Comparison of ENCODE assay signal across 8 mouse cellular contexts in the genomic region with DNA sequence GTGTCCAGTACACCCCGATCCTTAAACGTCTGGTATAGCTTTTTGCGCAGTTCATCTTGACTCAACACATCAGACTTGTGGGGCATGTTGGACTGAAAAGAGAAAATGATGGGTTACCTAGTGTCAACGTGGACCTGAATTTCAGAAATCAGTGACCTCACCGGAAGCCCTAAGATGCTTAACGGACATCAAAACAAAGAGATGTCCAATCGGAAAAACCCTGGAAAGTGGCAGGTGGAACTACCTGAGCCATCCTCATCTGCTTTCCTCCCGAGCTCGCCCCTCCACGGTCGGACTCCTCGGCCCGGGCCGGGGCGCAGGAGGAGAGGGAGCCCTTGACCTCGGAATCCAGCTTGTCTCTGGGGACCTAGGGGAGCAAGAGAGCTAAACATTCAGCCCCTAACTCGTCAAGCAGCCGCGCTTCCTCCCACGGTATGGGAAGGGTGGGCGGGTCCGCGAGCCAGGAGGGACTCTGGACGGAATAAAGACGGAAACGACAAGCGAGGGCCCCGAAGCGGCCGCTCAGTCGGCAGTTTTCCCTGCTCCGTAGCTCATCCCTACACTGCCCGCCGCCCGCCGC. TPM values are rescaled to one million over a fixed set of nuclear protein-coding genes. Genes with fewer than 3 reads are reported as not detected.
DNase-seq lines count a peak whose midpoint lies in the region; ATAC-seq and TF ChIP-seq lines count a peak whose summit lies in the region.

A gene (plus strand): TSS at position 539 of the 580 bp plus-strand sequence.

- 15% methylated on average over 36 of the region's 36 CpGs for WGBS in intestine, embryonic 15.5 days

- DNase-seq in frontal cortex, postnatal 10 days (ENCODE audit: low spot score in 2 of 2): no peak
- DNase-seq in CH12.LX (ENCODE audit: extremely low read depth): peak; percentile 31
- DNase-seq in cerebellum, adult 9-10 months: peak; percentile 62
- DNase-seq in gastrocnemius, postnatal 4 days (ENCODE audit: low spot score in 2 of 2): peak in 1 of 2 experiments; percentile 16
- DNase-seq in spleen, adult 18-20 months: no peak

- H3K9ac ChIP-seq in CH12.LX (ENCODE audit: insufficient read depth, low read depth): peak within 1 kb of the TSS; percentile 88
- peak within 1 kb of the TSS; percentile 66 for H3K9ac ChIP-seq in intestine, embryonic 15.5 days

- H3K27me3 ChIP-seq in CH12.LX (replicated peaks): no peaks in the 10 kb centered on the region
- H3K27me3 ChIP-seq in intestine, embryonic 15.5 days (replicated peaks): no peaks in the 10 kb centered on the region

- peak within 1 kb of the TSS; percentile 58 for H3K4me2 ChIP-seq in CH12.LX (ENCODE audit: insufficient read depth, low read depth, poor library complexity, severe bottlenecking)
- peak within 1 kb of the TSS; percentile 62 for H3K4me2 ChIP-seq in intestine, embryonic 15.5 days (replicated peaks)

- H3K27ac ChIP-seq in CH12.LX (ENCODE audit: insufficient read depth, low read depth): peak within 1 kb of the TSS; percentile 46; the same call in 1 of the 2 replicates
- peak within 1 kb of the TSS; percentile 79 for H3K27ac ChIP-seq in intestine, embryonic 15.5 days

- TF ChIP-seq POLR2A in CH12.LX (IDR thresholded peaks at IDR 0.05; ENCODE audit: low read depth, low read length): no peak

- H3K36me3 ChIP-seq in CH12.LX (replicated peaks in 1 of 2; ENCODE audit: control insufficient read depth in 1 of 2, insufficient read depth in 1 of 2, low read length in 1 of 2): peaks cover 3 to 15% of the 10 kb centered on the region in 2 experiments
- H3K36me3 ChIP-seq in intestine, embryonic 15.5 days: no peaks in the 10 kb centered on the region; the same call in 1 of the 2 replicates

- H3K9me3 ChIP-seq in CH12.LX (replicated peaks; ENCODE audit: low read length): no peaks in the 10 kb centered on the region
- H3K9me3 ChIP-seq in intestine, embryonic 15.5 days: no peaks in the 10 kb centered on the region

- H3K4me3 ChIP-seq in CH12.LX (replicated peaks in 1 of 3; ENCODE audit: low read depth in 2 of 3, low read length in 2 of 3, poor library complexity in 1 of 3): peak within 1 kb of the TSS; percentile 70 to 84 (median 73)
- H3K4me3 ChIP-seq in intestine, embryonic 15.5 days (replicated peaks): peak within 1 kb of the TSS; percentile 55

- H3K79me2 ChIP-seq in CH12.LX (replicated peaks; ENCODE audit: control insufficient read depth, extremely low read depth, insufficient read depth, poor library complexity, severe bottlenecking): no peaks in the 10 kb centered on the region; the same call in 1 of the 2 replicates

- TF ChIP-seq EP300 in CH12.LX (IDR thresholded peaks at IDR 0.05; ENCODE audit: low read length): no peak

- H3K4me1 ChIP-seq in CH12.LX (ENCODE audit: control insufficient read depth in 1 of 2, insufficient read depth in 2 of 2): peaks cover 0 to 12% of the 10 kb centered on the region in 2 experiments; a peak in 1 of 4 replicates
- H3K4me1 ChIP-seq in intestine, embryonic 15.5 days (replicated peaks): no peaks in the 10 kb centered on the region

- TF ChIP-seq RAD21 in CH12.LX (IDR thresholded peaks at IDR 0.05; ENCODE audit: low read depth, low read length): no peak

- dilution Hi-C loops in CH12.LX (cut with MboI; ENCODE audit: extremely low pct_ligation_motif_present, extremely low pct_unique_long_range_greater_than_20kb, low sequenced_read_pairs): no loop called here

- in situ Hi-C loops in CH12.LX (cut with MboI; ENCODE audit: low pct_ligation_motif_present, low pct_unique_long_range_greater_than_20kb, low sequenced_read_pairs): no loop called here

- ATAC-seq in frontal cortex, adult (ENCODE audit: low TSS enrichment): peak; percentile 58
- peak; percentile 88 for ATAC-seq in intestine, embryonic 15.5 days
- ATAC-seq in megakaryocyte progenitor cell, adult 5-6 weeks (replicated peaks; ENCODE audit: poor library complexity): peak; percentile 16

- TF ChIP-seq CTCF in CH12.LX (conservative IDR thresholded peaks at IDR 0.05 in 1 of 2, IDR thresholded peaks at IDR 0.05 in 1 of 2; ENCODE audit: low read depth in 2 of 2, low read length in 2 of 2): no peak

TF ChIP-seq in CH12.LX, 34 proteins besides CTCF, POLR2A, EP300 and RAD21:
- no peak for TF ChIP-seq HCFC1 (IDR thresholded peaks at IDR 0.05; ENCODE audit: low read depth, low read length)
- no peak for TF ChIP-seq JUND (conservative IDR thresholded peaks at IDR 0.05; ENCODE audit: low read depth, low read length)
- TF ChIP-seq BHLHE40 (IDR thresholded peaks at IDR 0.05; ENCODE audit: low read depth, low read length): no peak
- no peak for TF ChIP-seq RCOR1 (conservative IDR thresholded peaks at IDR 0.05; ENCODE audit: low read depth, low read length)
- peak; percentile 25; the same call in 1 of the 2 replicates for TF ChIP-seq SIN3A (IDR thresholded peaks at IDR 0.05; ENCODE audit: low read length)
- TF ChIP-seq USF1 (IDR thresholded peaks at IDR 0.05; ENCODE audit: low read depth, low read length): no peak
- no peak for TF ChIP-seq NRF1 (IDR thresholded peaks at IDR 0.05; ENCODE audit: low read depth, low read length)
- no peak for TF ChIP-seq SMC3 (IDR thresholded peaks at IDR 0.05; ENCODE audit: low read depth, low read length)
- 0 out of 2 replicates have a peak, but pooled peaks have one; percentile 48 for TF ChIP-seq MXI1 (IDR thresholded peaks at IDR 0.05; ENCODE audit: low read depth, low read length)
- no peak for TF ChIP-seq JUN (IDR thresholded peaks at IDR 0.05; ENCODE audit: insufficient read depth, low read depth, low read length)
- no peak for TF ChIP-seq POLR2AphosphoS2 (IDR thresholded peaks at IDR 0.05; ENCODE audit: low read depth, low read length)
- 0 out of 2 replicates have a peak, but pooled peaks have one; percentile 28 for TF ChIP-seq TBP (conservative IDR thresholded peaks at IDR 0.05; ENCODE audit: low read depth, low read length)

RNA-seq across cellular contexts. Expression of the gene that starts here (rescaled TPM):
- total RNA-seq in CH12.LX (2012; rRNA removed) (3.0 and 4.2 TPM in 2 replicates), CH12.LX (2014; rRNA removed) (12.0 and 14.7 TPM in 2 replicates)
- 5.1 and 5.4 TPM in 2 replicates for polyA plus RNA-seq in CH12.LX (2012; ENCODE audit: insufficient read length, low read depth)
- 10 to 100 TPM; 14.1 to 20.9 TPM for total RNA-seq in gastrocnemius, postnatal 4 days (2021)
- 22.5 and 25.4 TPM in 2 replicates for polyA plus RNA-seq in intestine, embryonic 15.5 days (2015; fragmentation: Nextera tagmentation; extraction: Ambion mirVana)
- total RNA-seq in megakaryocyte progenitor cell, adult 5-6 weeks (2015): 15.7 and 18.6 TPM in 2 replicates
- total RNA-seq in megakaryocyte progenitor cell, adult 5-6 weeks (2017): 8.7 and 12.2 TPM in 2 replicates

Comparison
In these comparisons a context has a peak if more than half of its experiments do, and no peak if none do; other contexts are left out.
1. ATAC-seq: peak in every context shown above with its lines; median percentile 88 in intestine, embryonic 15.5 days; 58 in frontal cortex, adult; 16 in megakaryocyte progenitor cell, adult 5-6 weeks.
2. DNase-seq: peak in CH12.LX (single experiment) and cerebellum, adult 9-10 months (single experiment); none in frontal cortex, postnatal 10 days (0 of 2) and spleen, adult 18-20 months (0 of 2).